Mouse (Mus musculus) gastrocnemius, postnatal 25 days (tissue): ENCODE results near the gene Crip1. TPM values are rescaled to one million over a fixed set of nuclear protein-coding genes. Genes with fewer than 3 reads are reported as not detected.
"Not testable (repeated sequence)": the region's sequence is repeated elsewhere in the genome, so short reads cannot be mapped to it uniquely, and the experiment has no call there.

ENCODE experiments used
- DNase-seq: peaks from one replicate; pipeline ENCODE4 v3.0.0; 2022
- total RNA-seq, 2 experiments: library from RNA; stranded (reverse); gene quantifications; 1 replicate in 1 of 2; 2 replicates in 1 of 2; pipeline ENCODE4 v1.2.3; 2021

Crip1 gene
- total RNA-seq, 2 experiments from 2014 or later = 90.0 to 150 TPM

DNA sequence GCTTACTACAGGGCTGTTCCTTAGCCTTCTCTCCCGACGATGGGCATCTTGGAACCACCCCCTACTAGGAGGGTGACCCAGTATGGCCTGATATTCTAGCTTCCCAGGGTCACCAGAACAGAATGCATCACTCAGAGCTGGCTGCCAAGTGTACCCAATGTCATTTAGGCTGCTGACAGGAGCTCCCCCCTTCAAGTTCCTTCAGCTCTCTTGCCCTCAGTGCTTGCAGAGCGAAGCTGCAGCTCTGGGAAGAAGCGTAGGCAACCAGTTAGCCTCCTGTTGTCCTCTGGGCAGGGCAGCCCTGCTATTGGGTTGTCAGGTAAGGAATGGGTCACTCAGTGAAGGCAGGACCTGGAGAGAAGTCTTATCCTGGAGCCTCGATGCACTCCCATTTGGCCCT is 38.8 kb downstream of the Crip1 start:
- DNase-seq = no peak

DNA sequence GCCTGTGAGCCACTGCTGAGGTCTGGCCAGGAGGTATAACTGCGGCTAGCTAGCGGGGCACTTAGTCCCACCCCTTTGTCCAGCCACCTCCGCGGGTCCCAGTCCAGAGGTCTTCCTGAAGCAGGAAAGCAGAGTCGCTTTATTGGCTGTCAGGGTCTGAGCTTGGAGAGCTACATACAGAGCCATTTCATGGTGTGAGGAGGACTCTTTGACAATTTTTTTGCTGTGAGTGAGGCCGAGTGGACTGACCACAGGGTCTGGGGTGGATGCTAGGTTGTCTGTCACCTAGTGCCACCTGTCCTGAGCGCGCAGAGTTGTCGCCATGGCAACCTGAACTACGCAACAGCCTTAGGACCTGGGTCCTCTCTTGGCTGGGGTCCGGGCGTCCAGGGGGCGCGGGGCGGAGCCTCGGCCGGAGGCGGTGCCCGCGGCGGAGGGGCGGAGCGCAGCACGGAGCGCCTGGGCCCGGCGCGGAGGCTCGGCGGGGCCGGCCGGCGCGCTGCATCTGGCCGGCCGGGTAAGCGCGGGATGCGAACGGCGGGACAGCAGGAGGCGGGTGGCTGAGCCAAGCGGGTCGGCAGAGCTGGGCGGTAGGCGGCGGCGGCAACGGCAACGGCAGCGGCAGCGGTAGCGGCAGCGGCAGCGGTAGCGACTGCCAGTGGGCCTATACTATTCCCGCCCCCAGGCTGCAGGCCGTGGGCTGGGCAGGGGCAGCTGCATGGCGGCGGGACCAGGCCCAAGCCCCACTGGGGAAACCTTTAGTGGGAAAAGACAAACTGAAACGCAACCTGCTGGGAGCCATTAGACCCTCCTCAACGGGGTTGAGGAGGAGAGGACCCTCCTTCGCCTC is 39.6 kb downstream of the Crip1 start, which contains the start of gene Tmem121:
TSS of gene Tmem121 (plus strand) at position 489 of the 850 bp plus-strand sequence.
- no peak for DNase-seq

DNA sequence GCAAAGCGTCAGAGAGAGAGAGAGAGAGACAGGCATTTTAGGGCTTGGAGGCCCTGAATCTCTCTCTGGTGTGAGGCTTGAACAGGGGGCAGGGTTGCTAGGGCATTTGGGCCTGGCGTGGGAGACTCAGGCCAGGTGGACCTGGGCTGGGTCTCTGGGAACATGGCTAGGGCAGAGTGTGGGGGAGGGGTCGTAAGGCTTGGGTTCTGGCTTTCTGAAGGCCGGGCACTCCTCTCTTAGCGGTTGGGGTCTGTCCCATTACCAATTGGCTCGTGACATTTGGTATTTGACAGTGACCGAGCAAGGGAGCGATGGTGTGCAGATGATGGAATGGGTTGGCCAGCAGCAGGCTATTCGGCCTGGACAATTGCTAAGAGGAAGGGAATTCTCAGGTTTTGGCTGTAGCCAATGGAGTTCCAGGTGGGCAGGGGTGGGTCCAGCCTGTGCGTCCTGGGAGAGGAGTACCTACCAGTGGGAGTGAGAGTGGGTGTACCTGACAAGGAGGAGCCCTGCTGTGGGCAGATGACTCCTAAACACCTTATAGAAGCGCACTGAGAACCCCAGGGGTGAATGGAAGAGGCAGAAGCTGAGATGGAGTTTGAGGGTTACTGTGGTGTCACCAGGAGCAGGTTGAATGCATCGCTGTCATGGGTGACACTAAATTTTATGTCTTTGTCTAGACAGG is 40.4 kb downstream of the Crip1 start:
- no peak for DNase-seq

DNA sequence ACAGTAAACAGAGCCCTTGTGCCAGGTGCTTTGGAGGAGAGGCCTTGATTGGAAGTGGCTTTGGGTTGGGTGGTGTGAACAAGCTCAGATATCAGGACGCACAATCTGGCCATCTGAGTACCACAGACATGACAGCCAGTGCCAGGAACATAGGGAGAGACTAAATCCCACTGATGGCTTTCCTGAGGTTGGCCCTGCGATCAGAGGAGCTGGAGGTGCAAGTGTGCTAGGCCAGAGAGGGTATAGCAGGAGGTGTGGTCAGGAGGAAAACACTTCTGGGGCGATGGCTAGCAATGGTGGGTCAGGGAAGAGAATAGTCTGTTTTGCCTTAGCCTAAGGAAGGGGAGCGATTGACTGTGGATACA is 40.9 kb downstream of the Crip1 start:
- DNase-seq = no peak

DNA sequence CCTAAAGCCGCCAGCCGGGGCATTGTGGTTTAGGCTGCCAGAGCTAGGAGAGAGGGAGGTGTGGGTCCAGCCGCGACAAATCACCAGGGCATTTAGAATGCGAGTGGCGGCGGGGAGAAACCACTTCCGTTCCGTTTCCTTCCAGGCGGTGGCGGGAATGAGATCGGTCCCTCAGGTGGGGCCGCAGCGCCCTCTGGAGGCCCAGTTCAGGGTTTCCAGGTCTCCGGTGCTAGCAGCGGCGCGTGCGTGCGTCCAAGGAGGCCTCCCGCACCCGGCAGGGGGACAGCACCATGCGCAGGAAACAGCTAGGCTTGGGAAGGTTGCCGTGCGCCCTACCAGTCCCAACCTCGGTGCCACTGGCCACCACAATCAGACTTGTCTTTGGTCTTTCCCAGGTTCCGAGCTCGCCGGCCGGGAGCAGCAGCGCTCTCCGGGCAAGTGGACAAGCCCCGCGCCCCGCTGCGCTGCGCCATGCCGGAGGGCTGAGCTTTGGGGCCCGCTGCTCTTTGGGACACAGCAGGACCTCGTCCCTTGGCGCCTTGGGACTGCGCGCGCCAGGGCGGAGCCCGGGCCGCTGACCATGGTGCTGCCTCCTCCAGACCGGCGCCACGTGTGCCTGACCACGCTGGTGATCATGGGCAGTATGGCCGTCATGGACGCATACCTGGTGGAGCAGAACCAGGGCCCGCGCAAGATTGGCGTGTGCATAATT is 41.6 kb downstream of the Crip1 start:
- peak; percentile 62 for DNase-seq

DNA sequence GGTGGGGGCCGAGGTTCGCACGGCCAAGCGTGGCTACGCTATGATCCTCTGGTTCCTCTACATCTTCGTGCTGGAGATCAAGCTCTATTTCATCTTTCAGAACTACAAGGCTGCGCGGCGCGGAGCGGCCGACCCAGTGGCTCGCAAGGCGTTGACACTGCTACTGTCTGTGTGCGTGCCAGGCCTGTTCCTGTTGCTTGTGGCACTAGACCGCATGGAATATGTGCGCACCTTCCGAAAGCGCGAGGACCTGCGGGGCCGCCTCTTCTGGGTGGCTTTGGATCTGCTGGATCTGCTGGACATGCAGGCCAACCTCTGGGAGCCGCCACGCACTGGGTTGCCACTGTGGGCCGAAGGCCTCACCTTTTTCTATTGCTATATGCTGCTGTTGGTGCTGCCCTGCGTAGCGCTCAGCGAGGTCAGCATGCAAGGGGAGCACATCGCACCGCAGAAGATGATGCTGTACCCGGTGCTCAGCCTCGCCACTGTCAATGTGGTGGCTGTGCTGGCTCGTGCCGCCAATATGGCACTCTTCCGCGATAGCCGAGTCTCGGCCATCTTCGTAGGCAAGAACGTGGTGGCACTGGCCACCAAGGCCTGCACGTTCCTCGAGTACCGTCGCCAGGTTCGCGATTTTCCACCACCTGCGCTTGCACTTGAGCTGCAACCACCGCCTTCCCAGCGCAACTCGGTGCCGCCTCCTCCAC is 42.4 kb downstream of the Crip1 start:
- no peak for DNase-seq

DNA sequence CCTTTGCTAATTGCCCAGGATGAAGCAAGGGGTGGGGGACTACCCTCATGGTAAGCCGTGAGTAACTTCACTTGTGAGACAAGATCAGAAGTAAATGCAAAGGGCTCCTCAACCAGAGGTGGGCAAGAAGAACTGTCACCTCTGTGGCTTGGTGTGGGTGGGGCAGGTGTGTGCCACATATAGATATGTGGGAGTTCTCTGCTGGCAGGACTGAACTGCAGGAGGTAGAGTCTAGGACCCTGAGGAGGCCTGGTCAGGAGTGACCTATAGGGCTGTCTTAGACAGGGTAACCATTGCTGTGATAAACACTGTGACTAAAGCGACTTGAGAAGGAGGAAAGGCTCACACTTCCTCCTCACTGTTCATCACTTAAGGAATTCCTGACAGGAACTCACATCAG is 47.3 kb downstream of the Crip1 start:
- no peak for DNase-seq

DNA sequence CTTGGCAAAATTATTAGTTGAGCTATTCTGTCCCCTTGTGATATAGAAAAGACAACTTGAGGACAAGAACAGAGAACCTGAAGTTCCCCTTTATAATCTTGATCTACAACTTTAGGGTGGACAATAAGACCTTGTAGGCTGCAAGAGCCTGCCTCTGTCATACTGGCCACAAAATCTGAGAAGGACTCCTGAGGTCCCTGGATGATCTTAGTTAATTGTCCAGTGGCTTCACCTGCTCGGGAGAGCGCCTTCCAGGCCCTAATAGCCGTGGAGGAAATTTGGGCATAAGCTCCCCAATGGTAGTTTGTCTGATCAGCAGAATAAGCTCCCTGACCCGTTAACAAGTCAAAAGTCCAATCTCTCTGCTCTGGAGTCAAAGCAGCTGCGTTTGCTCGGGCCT is 53.0 kb downstream of the Crip1 start:
- not testable (repeated sequence) for DNase-seq

DNA sequence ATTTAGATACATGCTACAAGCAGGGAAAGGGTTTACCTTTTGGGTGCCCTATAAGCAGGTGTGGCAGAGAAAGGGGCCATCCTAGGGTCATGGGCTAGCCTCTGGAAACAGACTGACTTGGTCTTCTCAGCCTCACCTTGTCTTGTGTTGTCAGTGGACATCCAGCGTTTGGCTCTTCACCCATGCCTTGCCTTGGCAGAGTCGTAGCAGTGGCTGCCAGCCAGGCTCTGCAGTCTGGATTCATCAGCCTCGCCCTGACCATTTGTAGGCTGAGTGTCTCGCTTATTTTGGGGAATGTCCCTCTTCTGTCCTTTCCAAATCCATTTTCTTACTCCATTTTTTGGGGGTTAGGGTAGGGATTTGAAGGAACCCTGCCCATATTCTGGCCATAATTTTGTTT is 55.2 kb downstream of the Crip1 start:
- no peak for DNase-seq

DNA sequence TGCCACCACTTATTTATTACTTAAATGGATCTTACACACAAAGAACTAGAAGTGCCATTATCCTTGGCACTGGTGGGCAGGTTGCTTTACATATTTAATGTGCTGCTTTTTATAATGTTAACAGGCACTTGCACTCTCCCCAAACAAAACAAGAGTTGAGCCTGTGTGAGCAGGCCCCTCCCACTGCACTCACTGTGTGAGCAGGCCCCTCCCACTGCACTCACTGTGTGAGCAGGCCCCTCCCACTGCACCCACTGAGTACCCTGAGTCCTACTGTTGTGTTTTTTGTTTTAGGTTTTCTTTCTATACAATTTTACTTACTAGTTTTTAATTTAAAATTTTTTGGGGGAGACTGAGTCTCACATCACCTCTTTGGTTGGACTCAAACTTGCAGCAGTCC is 55.9 kb downstream of the Crip1 start:
- no peak for DNase-seq

Other genes starting within 250 kb of the Crip1 start
- gene Jag2, start 216.5 kb upstream of the Crip1 start, total RNA-seq = 10 to 100 TPM; 20.4 to 21.8 TPM
- gene Nudt14, start 204.2 kb upstream of the Crip1 start, total RNA-seq = 1 to 10 TPM; 8.7 to 9.1 TPM
- 10 to 100 TPM; 12.6 to 13.1 TPM for gene Btbd6, start 169.8 kb upstream of the Crip1 start, total RNA-seq
- 10 to 100 TPM; 19.3 to 19.4 TPM for gene Brf1, start 145.6 kb upstream of the Crip1 start, total RNA-seq
- 10 to 100 TPM; 34.7 to 38.5 TPM for gene Pacs2, start 131.8 kb upstream of the Crip1 start, total RNA-seq
- gene Tex22, start 71.8 kb upstream of the Crip1 start, total RNA-seq = not detected
- gene Mta1, start 48.0 kb upstream of the Crip1 start, total RNA-seq = 10 to 100 TPM; 29.3 to 34.4 TPM
- 10 to 100 TPM; 39.5 to 52.5 TPM for gene Crip2, start 6.1 kb upstream of the Crip1 start, total RNA-seq
- under 1 TPM; 0.46 to 0.54 TPM for gene Tedc1, start 10.1 kb downstream of the Crip1 start, total RNA-seq
- gene Tmem121, start 39.6 kb downstream of the Crip1 start, total RNA-seq = under 1 TPM; 0.33 to 0.46 TPM